Mouse (Mus musculus) bone marrow, adult 2 months (tissue): ENCODE data around the gene Hoxd11. TPM values are rescaled to one million over a fixed set of nuclear protein-coding genes. Genes with fewer than 3 reads are reported as not detected.

Experiments
- H3K27ac ChIP-seq: fragments of 200-500 bp; 2 replicates; pipeline ENCODE4 v1.5.1; 2012; ENCODE audit warnings: low read depth, mild to moderate bottlenecking, control low read depth, inconsistent platforms, low read length; ENCODE audit not compliant: control insufficient read depth, poor library complexity, insufficient read depth
- H3K4me1 ChIP-seq: fragments of 200-500 bp; 2 replicates; pipeline ENCODE4 v1.6.1; 2011; ENCODE audit warnings: low read length; ENCODE audit not compliant: control insufficient read depth, insufficient read depth
- H3K4me3 ChIP-seq: fragments of 200-500 bp; replicated peaks from 2 replicates; pipeline ENCODE3; 2011; ENCODE audit warnings: mild to moderate bottlenecking, low read depth, low read length, control low read depth; ENCODE audit not compliant: control insufficient read depth
- CTCF ChIP-seq: fragments of 200-500 bp; IDR thresholded peaks from 2 replicates; pipeline ENCODE4 v1.5.1; 2011; ENCODE audit warnings: low read length, control low read depth; ENCODE audit not compliant: control insufficient read depth, insufficient read depth
- POLR2A ChIP-seq: fragments of 200-500 bp; IDR thresholded peaks from 2 replicates; pipeline ENCODE4 v1.6.1; 2011; ENCODE audit warnings: low read depth, mild to moderate bottlenecking, control low read depth, low read length, borderline replicate concordance; ENCODE audit not compliant: control insufficient read depth
- WGBS: fragments of 180-500 bp; shearing (Covaris S2); methylation state at CpG from one replicate; pipeline ENCODE4 v1.1.7; 2018; 5-methylcytosine and 5-hydroxymethylcytosine counted together
- polyA plus RNA-seq: library from polyadenylated mRNA; stranded (reverse); fragments of >200 nt; gene quantifications from 2 replicates; pipeline ENCODE4 v1.2.4, GENCODE M21; 2011; ENCODE audit warnings: low replicate concordance; ENCODE audit not compliant: missing spikeins, insufficient read depth, insufficient read length

Hoxd11 gene
- polyA plus RNA-seq, 1 experiment, result 0.60 TPM

DNA sequence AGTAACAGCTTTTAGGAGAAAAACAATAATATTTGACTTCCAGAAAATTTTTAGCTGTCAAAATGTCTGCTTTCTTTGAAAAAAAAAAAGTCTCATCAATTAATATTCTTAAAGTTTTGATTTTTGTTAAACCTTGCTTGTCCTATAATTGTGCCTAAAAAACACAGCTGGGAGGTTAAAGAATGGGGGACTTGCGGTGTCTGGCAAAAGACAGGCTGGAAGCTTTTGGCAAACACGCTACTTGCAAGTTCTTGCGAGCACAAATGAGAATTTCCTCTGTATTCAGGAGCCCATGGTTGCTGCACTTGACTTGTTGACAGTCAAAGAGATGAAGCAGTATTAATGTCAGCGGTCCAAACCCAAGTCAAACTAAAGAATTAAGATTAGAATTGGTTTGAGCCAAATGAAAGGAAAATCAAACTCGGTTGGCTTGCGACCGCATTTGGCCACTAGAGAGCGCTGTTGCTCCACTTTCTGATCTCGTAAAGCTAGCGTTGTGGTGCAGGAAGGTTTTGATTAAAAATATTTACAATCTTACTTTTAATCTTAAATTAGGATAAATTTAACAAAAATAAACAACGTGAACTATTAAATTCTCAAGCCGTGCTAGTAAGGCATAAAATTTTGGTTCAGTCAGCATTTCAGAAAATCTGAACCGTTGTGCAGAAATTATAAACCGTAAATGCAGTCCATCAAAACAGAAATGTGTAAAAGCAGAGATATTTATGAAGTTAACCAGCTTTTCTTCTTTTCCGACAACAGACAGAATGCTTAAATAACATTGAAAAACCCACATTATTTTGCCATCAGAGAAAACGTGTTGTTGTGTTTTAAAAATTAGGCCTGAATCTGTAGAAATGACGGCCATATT is 22.8 kb downstream of the Hoxd11 start:
- 17% methylated on average over 17 of the region's 17 CpGs for WGBS
- Histone ChIP-seq H3K4me3 (no peak overlapping the region), H3K27ac (no peak overlapping the region), H3K4me1 (no peaks in the 10 kb centered on the region)
- TF ChIP-seq POLR2A, result no peak
- TF ChIP-seq CTCF, result peak; percentile 80

- no peak overlapping the region for H3K27ac ChIP-seq
- H3K4me3 ChIP-seq, result no peak overlapping the region
- no peaks in the 10 kb centered on the region for H3K4me1 ChIP-seq
- TF ChIP-seq CTCF, result no peak
- no peak for TF ChIP-seq POLR2A
- 46% methylated on average over 6 of the region's 6 CpGs for WGBS
Observed at GRCm38 (mm10) chr2:74702820-74703219, 23.5 kb downstream of the Hoxd11 start.

DNA sequence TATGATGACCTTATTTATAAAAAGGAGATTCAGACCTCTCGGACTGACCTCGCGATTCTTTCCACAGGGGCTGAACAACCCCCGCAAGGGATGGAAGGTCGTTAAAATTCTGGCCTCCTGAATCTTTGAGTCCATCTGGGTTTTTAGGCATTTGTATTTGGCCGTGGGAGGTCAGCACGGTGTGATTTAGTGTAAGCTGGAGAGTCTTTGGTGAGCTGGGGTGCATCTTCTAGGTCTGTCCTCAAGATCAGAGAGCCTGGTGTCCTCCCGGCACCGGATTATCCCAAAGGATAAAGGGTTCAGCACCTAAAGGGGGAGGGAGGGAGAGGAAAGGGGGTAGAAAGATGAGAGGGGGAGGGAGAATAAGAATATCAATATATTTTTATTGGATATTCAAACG is 24.0 kb downstream of the Hoxd11 start:
- Histone ChIP-seq H3K4me1 (no peaks in the 10 kb centered on the region), H3K27ac (no peak overlapping the region), H3K4me3 (no peak overlapping the region)
- no peak for TF ChIP-seq CTCF
- 33% methylated on average over 10 of the region's 10 CpGs for WGBS

- no peak overlapping the region for H3K4me3 ChIP-seq
- WGBS, result 12% methylated on average over 26 of the region's 26 CpGs
Observed at GRCm38 (mm10) chr2:74703720-74704392, 24.5 kb downstream of the Hoxd11 start.

GRCm38 (mm10) chr2:74704393-74704998 is 25.1 kb downstream of the Hoxd11 start, which contains the start of gene Hoxd8:
TSS of gene Hoxd8 (plus strand) at chr2:74704615.
- 3% methylated on average over 51 of the region's 52 CpGs for WGBS
- Histone ChIP-seq H3K4me3 (no peak within 1 kb of the TSS), H3K27ac (no peak within 1 kb of the TSS; the same call in 1 of the 2 replicates), H3K4me1 (no peaks in the 10 kb centered on the region)
- TF ChIP-seq CTCF (no peak), POLR2A (no peak)

More at GRCm38 (mm10) chr2:74703720-74704392, 24.5 kb downstream of the Hoxd11 start:
- TF ChIP-seq POLR2A, result no peak
- no peak for TF ChIP-seq CTCF
- Histone ChIP-seq H3K4me1 (no peaks in the 10 kb centered on the region), H3K27ac (no peak overlapping the region)

GRCm38 (mm10) chr2:74704999-74705466 is 25.7 kb downstream of the Hoxd11 start:
- no peak overlapping the region for H3K4me3 ChIP-seq
- no peaks in the 10 kb centered on the region for H3K4me1 ChIP-seq
- TF ChIP-seq CTCF, result no peak
- TF ChIP-seq POLR2A, result no peak
- no peak overlapping the region; the same call in 1 of the 2 replicates for H3K27ac ChIP-seq
- under 1% methylated on average over 60 of the region's 66 CpGs for WGBS

DNA sequence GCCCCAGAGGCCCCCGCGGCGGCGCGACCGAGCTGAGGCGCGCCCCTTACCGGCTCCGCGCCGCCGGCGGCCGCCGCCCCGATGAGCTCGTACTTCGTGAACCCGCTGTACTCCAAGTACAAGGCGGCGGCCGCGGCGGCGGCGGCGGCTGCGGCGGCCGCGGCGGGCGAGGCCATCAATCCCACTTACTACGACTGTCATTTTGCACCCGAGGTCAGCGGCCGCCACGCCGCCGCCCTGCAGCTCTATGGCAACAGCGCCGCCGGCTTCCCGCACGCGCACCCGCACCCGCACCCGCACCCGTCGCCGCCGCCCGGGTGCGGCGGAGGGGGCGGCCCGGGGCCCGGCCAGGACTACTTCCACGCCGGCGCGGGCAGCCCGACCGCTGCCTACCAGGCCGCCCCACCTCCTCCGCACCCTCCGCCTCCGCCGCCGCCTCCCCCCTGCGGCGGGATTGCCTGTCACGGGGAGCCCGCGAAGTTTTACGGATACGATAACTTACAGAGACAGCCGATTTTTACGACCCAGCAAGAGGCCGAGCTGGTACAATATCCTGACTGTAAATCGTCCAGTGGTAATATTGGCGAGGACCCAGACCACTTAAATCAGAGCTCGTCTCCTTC is 26.2 kb downstream of the Hoxd11 start:
- no peaks in the 10 kb centered on the region for H3K4me1 ChIP-seq
- WGBS, result 1% methylated on average over 83 of the region's 85 CpGs
- TF ChIP-seq CTCF, result no peak
- no peak for TF ChIP-seq POLR2A
- H3K27ac ChIP-seq, result no peak overlapping the region
- H3K4me3 ChIP-seq, result no peak overlapping the region
